Comparison of ENCODE assay signal across 10 mouse cellular contexts in genomic region chr8:122546066-122546755, GRCm38 (mm10). TPM values are rescaled to one million over a fixed set of nuclear protein-coding genes. Genes with fewer than 3 reads are reported as not detected.
DNase-seq lines count a peak whose midpoint lies in the region; ATAC-seq and TF ChIP-seq lines count a peak whose summit lies in the region.
"Had no signal": no experiment of that assay in that cellular context is flagged by ENCODE, and none has a peak within 500 bp of the region (broad histone marks: within the 10 kb centered on the region; RNA-seq: fewer than 3 reads in every experiment).

No protein-coding gene starts in this region.

- no peak for TF ChIP-seq CTCF in gastrocnemius, adult 2 months (IDR thresholded peaks at IDR 0.05)
- TF ChIP-seq CTCF in lung, embryonic 14.5 days (IDR thresholded peaks at IDR 0.05; ENCODE audit: low read depth), result no peak

- peaks cover 22% of the 10 kb centered on the region; the same call in 1 of the 2 replicates for H3K36me3 ChIP-seq in lung, embryonic 14.5 days (ENCODE audit: insufficient read depth)
- H3K36me3 ChIP-seq in intestine, embryonic 16.5 days (ENCODE audit: control insufficient read depth, insufficient read depth, low read length), result no peaks in the 10 kb centered on the region

- H3K9ac ChIP-seq in lung, embryonic 14.5 days, result peak overlapping the region; percentile 44; the same call in 1 of the 2 replicates
- peak overlapping the region; percentile 62 for H3K9ac ChIP-seq in intestine, embryonic 16.5 days (ENCODE audit: low read depth, low read length)

- peak overlapping the region; percentile 93 for H3K4me2 ChIP-seq in lung, embryonic 14.5 days
- no peak overlapping the region for H3K4me2 ChIP-seq in intestine, embryonic 16.5 days (ENCODE audit: low read depth, low read length)

- ATAC-seq in lung, embryonic 14.5 days (ENCODE audit: insufficient read depth), result no peak
- peak; percentile 52 for ATAC-seq in intestine, embryonic 16.5 days
- ATAC-seq in megakaryocyte-erythroid progenitor cell, adult 5-6 weeks (replicated peaks; ENCODE audit: low FRiP score, low TSS enrichment, poor library complexity, severe bottlenecking), result peak; percentile 77
- ATAC-seq: midbrain, embryonic 16.5 days had no signal

- intact Hi-C loops in gastrocnemius, adult 2 months (cut with DNase I), result no loop called here

- 74% methylated on average over 7 of the region's 7 CpGs for WGBS in lung, embryonic 14.5 days
- WGBS in intestine, embryonic 16.5 days, result 77% methylated on average over 6 of the region's 7 CpGs

- H3K4me1 ChIP-seq in lung, embryonic 14.5 days (ENCODE audit: insufficient read depth), result peaks cover 18% of the 10 kb centered on the region
- H3K4me1 ChIP-seq in intestine, embryonic 16.5 days (ENCODE audit: control insufficient read depth, insufficient read depth, low read length), result peaks cover 39% of the 10 kb centered on the region

- H3K4me3 ChIP-seq in gastrocnemius, adult 2 months, result peak overlapping the region; percentile 95
- no peak overlapping the region; the same call in 1 of the 2 replicates for H3K4me3 ChIP-seq in lung, embryonic 14.5 days (ENCODE audit: low read depth, low read length)
- H3K4me3 ChIP-seq in intestine, embryonic 16.5 days (ENCODE audit: low read length), result no peak overlapping the region

- no peaks in the 10 kb centered on the region for H3K9me3 ChIP-seq in lung, embryonic 14.5 days (ENCODE audit: low read depth, low read length)
- H3K9me3 ChIP-seq in intestine, embryonic 16.5 days (ENCODE audit: control insufficient read depth, low read length), result no peaks in the 10 kb centered on the region

- DNase-seq in gastrocnemius, adult 2 months, result no peak
- DNase-seq in gastrocnemius, postnatal 4 days (ENCODE audit: low spot score in 2 of 2), result no peak
- no peak for DNase-seq in lung, embryonic 14.5 days
- DNase-seq in lung, postnatal 14 days, result no peak
- DNase-seq in gastrocnemius, adult 18-20 months (ENCODE audit: low spot score), result no peak
- no peak for DNase-seq in frontal cortex, postnatal 36 days (ENCODE audit: low spot score in 2 of 2)
- DNase-seq: cerebellum, postnatal 14 days had no signal

- H3K27ac ChIP-seq in gastrocnemius, adult 2 months, result peak overlapping the region; percentile 80
- H3K27ac ChIP-seq in lung, embryonic 14.5 days (ENCODE audit: low read depth), result peak overlapping the region; percentile 69
- H3K27ac ChIP-seq in intestine, embryonic 16.5 days (ENCODE audit: low read length), result no peak overlapping the region; the same call in 1 of the 2 replicates

- H3K27me3 ChIP-seq in lung, embryonic 14.5 days (ENCODE audit: insufficient read depth, low read length), result no peaks in the 10 kb centered on the region
- H3K27me3 ChIP-seq in intestine, embryonic 16.5 days (replicated peaks; ENCODE audit: control insufficient read depth, insufficient read depth, low read length), result no peaks in the 10 kb centered on the region

RNA-seq across cellular contexts. Expression of gene Piezo1, which starts 4.9 kb away (rescaled TPM):
- total RNA-seq in gastrocnemius, adult 2 months (2021), result 10 to 100 TPM; 11.3 to 25.5 TPM
- total RNA-seq in gastrocnemius, postnatal 4 days (2021), result 10 to 100 TPM; 51.5 to 54.6 TPM
- 26.6 and 27.7 TPM in 2 replicates for polyA plus RNA-seq in lung, embryonic 14.5 days (2014; fragmentation: Nextera tagmentation; extraction: Ambion mirVana)
- polyA plus RNA-seq in intestine, embryonic 16.5 days (2015; fragmentation: Nextera tagmentation; extraction: Ambion mirVana), result 9.8 and 11.3 TPM in 2 replicates
- 84.0 and 93.5 TPM in 2 replicates for total RNA-seq in megakaryocyte-erythroid progenitor cell, adult 5-6 weeks (2014; fragmentation: Nextera tagmentation)
- total RNA-seq in megakaryocyte-erythroid progenitor cell, adult 5-6 weeks (2017), result 31.1 and 31.5 TPM in 2 replicates
- total RNA-seq in gastrocnemius, adult 18-20 months (2021), result 10 to 100 TPM; 11.5 to 13.2 TPM

RNA-seq across cellular contexts. Expression of gene Cdt1, which starts 21.6 kb away (rescaled TPM):
- 1 to 10 TPM in 1 of 2 experiments, under 1 TPM in 1; 0.78 to 1.5 TPM for total RNA-seq in gastrocnemius, adult 2 months (2021)
- total RNA-seq in gastrocnemius, postnatal 4 days (2021), result 10 to 100 TPM; 14.7 to 17.1 TPM
- 47.1 and 50.3 TPM in 2 replicates for polyA plus RNA-seq in lung, embryonic 14.5 days (2014; fragmentation: Nextera tagmentation; extraction: Ambion mirVana)
- 36.2 and 40.0 TPM in 2 replicates for polyA plus RNA-seq in intestine, embryonic 16.5 days (2015; fragmentation: Nextera tagmentation; extraction: Ambion mirVana)
- 133 and 150 TPM in 2 replicates for total RNA-seq in megakaryocyte-erythroid progenitor cell, adult 5-6 weeks (2014; fragmentation: Nextera tagmentation)
- 34.5 and 70.6 TPM in 2 replicates for total RNA-seq in megakaryocyte-erythroid progenitor cell, adult 5-6 weeks (2017)
- under 1 TPM; 0.30 to 0.66 TPM for total RNA-seq in gastrocnemius, adult 18-20 months (2021)

RNA-seq across cellular contexts. Expression of gene Aprt, which starts 30.5 kb away (rescaled TPM):
- total RNA-seq in gastrocnemius, adult 2 months (2021), result 10 to 100 TPM; 40.5 to 44.8 TPM
- 10 to 100 TPM; 37.0 to 40.0 TPM for total RNA-seq in gastrocnemius, postnatal 4 days (2021)
- 338 and 366 TPM in 2 replicates for polyA plus RNA-seq in lung, embryonic 14.5 days (2014; fragmentation: Nextera tagmentation; extraction: Ambion mirVana)
- polyA plus RNA-seq in intestine, embryonic 16.5 days (2015; fragmentation: Nextera tagmentation; extraction: Ambion mirVana), result 736 and 778 TPM in 2 replicates
- total RNA-seq in megakaryocyte-erythroid progenitor cell, adult 5-6 weeks (2014; fragmentation: Nextera tagmentation), result 228 and 254 TPM in 2 replicates
- 55.1 and 106 TPM in 2 replicates for total RNA-seq in megakaryocyte-erythroid progenitor cell, adult 5-6 weeks (2017)
- 10 to 100 TPM; 39.6 to 40.1 TPM for total RNA-seq in gastrocnemius, adult 18-20 months (2021)

Comparison
In these comparisons a context has a peak if more than half of its experiments do, and no peak if none do; other contexts are left out.
1. RNA of gene Cdt1, which starts 21.6 kb away (total RNA-seq): 34.5 to 150 TPM in megakaryocyte-erythroid progenitor cell, adult 5-6 weeks and 14.7 to 17.1 TPM in gastrocnemius, postnatal 4 days; 0.78 to 1.5 TPM in gastrocnemius, adult 2 months and 0.30 to 0.66 TPM in gastrocnemius, adult 18-20 months; every median in the first group is over 4 times any median in the second.